Mouse (Mus musculus): ENCODE data around the gene Aipl1. TPM values are rescaled to one million over a fixed set of nuclear protein-coding genes. Genes with fewer than 3 reads are reported as not detected.

Aipl1 gene
- polyA plus RNA-seq, 1 experiment = 0.38 TPM

DNA sequence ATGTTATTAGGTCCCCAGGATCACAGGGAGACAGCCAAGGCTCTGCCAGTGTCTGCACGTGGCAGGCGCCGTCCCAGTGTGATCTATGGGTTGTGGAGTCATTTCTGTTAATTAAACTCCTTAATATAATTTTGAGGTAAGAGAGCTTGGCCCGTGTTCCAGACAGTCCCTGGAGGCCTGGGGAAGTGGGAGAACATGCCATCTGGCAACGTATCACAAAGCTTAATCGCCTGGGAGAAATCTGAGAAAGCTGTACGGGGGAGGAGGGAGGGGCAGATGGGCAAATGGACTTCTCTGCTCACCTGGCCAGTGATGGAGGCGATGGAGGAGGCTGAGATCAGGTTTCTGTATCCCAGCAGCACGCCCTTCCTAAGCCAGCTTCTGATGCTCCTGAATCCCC lies 34.1 kb downstream of the Aipl1 start:
- peaks cover 2% of the 10 kb centered on the region for H3K27me3 ChIP-seq (ENCODE audit: control insufficient read depth, insufficient read depth, insufficient read length)
- H3K4me2 ChIP-seq (ENCODE audit: low read depth) = no peak overlapping the region
- H3K79me2 ChIP-seq (ENCODE audit: control insufficient read depth, insufficient read depth) = no peaks in the 10 kb centered on the region
- no peak overlapping the region for H3ac ChIP-seq (ENCODE audit: control insufficient read depth, insufficient read length)
- H3K4me3 ChIP-seq = no peak overlapping the region
- no peaks in the 10 kb centered on the region for H3K36me3 ChIP-seq (ENCODE audit: control insufficient read depth, insufficient read depth)
- TF ChIP-seq MYOG (IDR thresholded peaks at IDR 0.05; ENCODE audit: control insufficient read depth in 1 of 3, insufficient read depth in 1 of 3, insufficient read length in 2 of 3, low read depth in 2 of 3) (no peak), SRF (IDR thresholded peaks at IDR 0.05; ENCODE audit: control insufficient read depth, insufficient read length, low read depth) (no peak), TCF3 (IDR thresholded peaks at IDR 0.05; ENCODE audit: insufficient read length, low read depth) (no peak)

GRCm38 (mm10) chr11:72002138-72002853 lies 35.0 kb downstream of the Aipl1 start:
- Histone ChIP-seq H3K36me3 (ENCODE audit: control insufficient read depth, insufficient read depth) (no peaks in the 10 kb centered on the region), H3ac (ENCODE audit: control insufficient read depth, insufficient read length) (no peak overlapping the region), H3K79me2 (ENCODE audit: control insufficient read depth, insufficient read depth) (no peaks in the 10 kb centered on the region), H3K4me3 (no peak overlapping the region), H3K4me2 (ENCODE audit: low read depth) (no peak overlapping the region), H3K27me3 (ENCODE audit: control insufficient read depth, insufficient read depth, insufficient read length) (no peaks in the 10 kb centered on the region)
- TF ChIP-seq TCF3 (IDR thresholded peaks at IDR 0.05; ENCODE audit: insufficient read length, low read depth) (no peak), MAX (IDR thresholded peaks at IDR 0.05; ENCODE audit: low read depth) (no peak), E2F4 (IDR thresholded peaks at IDR 0.05; ENCODE audit: insufficient read depth) (no peak), POLR2A (IDR thresholded peaks at IDR 0.05; ENCODE audit: insufficient read length, low read depth) (no peak), CEBPB (IDR thresholded peaks at IDR 0.05; ENCODE audit: insufficient read depth, poor library complexity, severe bottlenecking) (no peak), MYOG (IDR thresholded peaks at IDR 0.05; ENCODE audit: control insufficient read depth in 1 of 3, insufficient read depth in 1 of 3, insufficient read length in 2 of 3, low read depth in 2 of 3) (no peak), REST (IDR thresholded peaks at IDR 0.05; ENCODE audit: insufficient read depth, insufficient read length) (no peak), SRF (IDR thresholded peaks at IDR 0.05; ENCODE audit: control insufficient read depth, insufficient read length, low read depth) (no peak), USF1 (IDR thresholded peaks at IDR 0.05; ENCODE audit: low read depth) (no peak), TCF12 (IDR thresholded peaks at IDR 0.05; ENCODE audit: insufficient read depth, poor library complexity, severe bottlenecking) (no peak)

GRCm38 (mm10) chr11:72000194-72000593 lies 37.1 kb downstream of the Aipl1 start:
- H3K27me3 ChIP-seq (ENCODE audit: control insufficient read depth, insufficient read depth, insufficient read length) = no peaks in the 10 kb centered on the region
- H3K4me2 ChIP-seq (ENCODE audit: low read depth) = no peak overlapping the region
- no peak overlapping the region for H3K4me3 ChIP-seq
- H3K36me3 ChIP-seq (ENCODE audit: control insufficient read depth, insufficient read depth) = no peaks in the 10 kb centered on the region
- H3ac ChIP-seq (ENCODE audit: control insufficient read depth, insufficient read length) = no peak overlapping the region
- TF ChIP-seq REST (IDR thresholded peaks at IDR 0.05; ENCODE audit: insufficient read depth, insufficient read length) (no peak), TCF12 (IDR thresholded peaks at IDR 0.05; ENCODE audit: insufficient read depth, poor library complexity, severe bottlenecking) (no peak), POLR2A (IDR thresholded peaks at IDR 0.05; ENCODE audit: insufficient read length, low read depth) (no peak), MYOG (IDR thresholded peaks at IDR 0.05; ENCODE audit: control insufficient read depth in 1 of 3, insufficient read depth in 1 of 3, insufficient read length in 2 of 3, low read depth in 2 of 3) (no peak), MYOD1 (IDR thresholded peaks at IDR 0.05; ENCODE audit: control insufficient read depth in 1 of 3, insufficient read length in 2 of 3, low read depth in 2 of 3) (no peak), POLR2AphosphoS2 (IDR thresholded peaks at IDR 0.05; ENCODE audit: insufficient read length, low read depth) (no peak), SRF (IDR thresholded peaks at IDR 0.05; ENCODE audit: control insufficient read depth, insufficient read length, low read depth) (no peak)
- H3K79me2 ChIP-seq (ENCODE audit: control insufficient read depth, insufficient read depth) = no peaks in the 10 kb centered on the region

DNA sequence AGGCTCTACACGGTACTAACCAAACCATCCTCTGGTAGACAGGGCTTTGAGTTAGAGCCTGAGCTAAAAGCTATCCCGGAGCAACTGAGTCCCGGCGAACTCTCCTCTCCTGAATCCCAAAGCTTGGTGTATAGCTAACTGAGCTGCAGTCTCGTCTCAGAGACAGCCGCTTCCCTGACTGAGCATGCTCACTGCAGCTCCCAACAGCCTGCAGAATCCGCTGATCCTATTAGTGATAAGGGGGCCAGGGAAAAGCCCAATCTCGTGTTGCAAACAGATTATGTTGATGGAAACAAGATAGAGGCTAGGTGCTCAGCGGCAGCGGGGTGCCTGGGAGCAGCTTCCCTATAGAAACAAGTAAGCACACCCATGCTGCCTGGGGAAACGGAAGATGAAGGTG lies 40.5 kb downstream of the Aipl1 start:
- Histone ChIP-seq H3K27me3 (ENCODE audit: control insufficient read depth, insufficient read depth, insufficient read length) (no peaks in the 10 kb centered on the region), H3K4me2 (ENCODE audit: low read depth) (no peak overlapping the region), H3K4me3 (no peak overlapping the region), H3ac (ENCODE audit: control insufficient read depth, insufficient read length) (no peak overlapping the region), H3K36me3 (ENCODE audit: control insufficient read depth, insufficient read depth) (no peaks in the 10 kb centered on the region), H3K79me2 (ENCODE audit: control insufficient read depth, insufficient read depth) (no peaks in the 10 kb centered on the region)
- TF ChIP-seq TCF12 (IDR thresholded peaks at IDR 0.05; ENCODE audit: insufficient read depth, poor library complexity, severe bottlenecking) = no peak
- TF ChIP-seq POLR2AphosphoS2 (IDR thresholded peaks at IDR 0.05; ENCODE audit: insufficient read length, low read depth) = no peak
- no peak for TF ChIP-seq CEBPB (IDR thresholded peaks at IDR 0.05; ENCODE audit: insufficient read depth, poor library complexity, severe bottlenecking)
- TF ChIP-seq USF1 (IDR thresholded peaks at IDR 0.05; ENCODE audit: low read depth) = no peak
- no peak for TF ChIP-seq MYOD1 (IDR thresholded peaks at IDR 0.05; ENCODE audit: control insufficient read depth in 1 of 3, insufficient read length in 2 of 3, low read depth in 2 of 3)
- no peak for TF ChIP-seq MAX (IDR thresholded peaks at IDR 0.05; ENCODE audit: low read depth)
- no peak for TF ChIP-seq SRF (IDR thresholded peaks at IDR 0.05; ENCODE audit: control insufficient read depth, insufficient read length, low read depth)
- TF ChIP-seq E2F4 (IDR thresholded peaks at IDR 0.05; ENCODE audit: insufficient read depth) = no peak
- TF ChIP-seq POLR2A (IDR thresholded peaks at IDR 0.05; ENCODE audit: insufficient read length, low read depth) = no peak

DNA sequence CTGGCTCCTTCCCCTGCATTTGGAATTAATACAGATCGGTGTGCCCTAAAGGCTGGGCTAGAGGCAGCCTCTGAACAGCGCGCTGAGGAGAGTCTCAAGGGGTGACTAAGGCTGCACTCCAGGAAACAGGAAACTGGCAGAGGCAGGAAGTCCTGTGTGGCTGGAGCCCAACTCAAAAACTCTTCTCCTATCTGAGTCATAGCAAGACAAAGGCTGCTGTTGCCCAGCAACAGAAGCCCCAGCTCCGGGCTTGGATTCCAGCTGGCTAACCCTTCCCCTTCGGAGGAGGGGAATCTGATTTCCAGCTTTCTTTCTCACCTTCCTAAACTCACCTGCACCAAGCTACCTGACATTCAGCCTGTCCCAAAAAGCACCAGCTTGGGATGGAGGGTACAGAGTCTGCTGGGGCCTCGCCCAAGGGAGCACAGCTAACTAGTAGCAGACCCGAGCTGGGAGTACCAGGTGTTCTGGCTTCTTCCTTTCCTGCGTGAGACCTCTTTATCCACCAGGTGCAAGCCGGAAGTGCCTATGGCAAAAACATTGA lies 41.3 kb downstream of the Aipl1 start:
- Histone ChIP-seq H3K79me2 (ENCODE audit: control insufficient read depth, insufficient read depth) (no peaks in the 10 kb centered on the region), H3K4me3 (no peak overlapping the region), H3K4me2 (ENCODE audit: low read depth) (peak overlapping the region; percentile 72), H3ac (ENCODE audit: control insufficient read depth, insufficient read length) (no peak overlapping the region), H3K36me3 (ENCODE audit: control insufficient read depth, insufficient read depth) (no peaks in the 10 kb centered on the region), H3K27me3 (ENCODE audit: control insufficient read depth, insufficient read depth, insufficient read length) (no peaks in the 10 kb centered on the region)
- TF ChIP-seq USF1 (IDR thresholded peaks at IDR 0.05; ENCODE audit: low read depth) (no peak), POLR2AphosphoS2 (IDR thresholded peaks at IDR 0.05; ENCODE audit: insufficient read length, low read depth) (no peak), MYOG (IDR thresholded peaks at IDR 0.05; ENCODE audit: control insufficient read depth in 1 of 3, insufficient read depth in 1 of 3, insufficient read length in 2 of 3, low read depth in 2 of 3) (no peak), MAX (IDR thresholded peaks at IDR 0.05; ENCODE audit: low read depth) (no peak), TCF12 (IDR thresholded peaks at IDR 0.05; ENCODE audit: insufficient read depth, poor library complexity, severe bottlenecking) (no peak), CEBPB (IDR thresholded peaks at IDR 0.05; ENCODE audit: insufficient read depth, poor library complexity, severe bottlenecking) (no peak), MYOD1 (IDR thresholded peaks at IDR 0.05; ENCODE audit: control insufficient read depth in 1 of 3, insufficient read length in 2 of 3, low read depth in 2 of 3) (no peak), SRF (IDR thresholded peaks at IDR 0.05; ENCODE audit: control insufficient read depth, insufficient read length, low read depth) (no peak), REST (IDR thresholded peaks at IDR 0.05; ENCODE audit: insufficient read depth, insufficient read length) (no peak), POLR2A (IDR thresholded peaks at IDR 0.05; ENCODE audit: insufficient read length, low read depth) (no peak)
